Mouse (Mus musculus): ENCODE results near the gene Gpd2. TPM values are rescaled to one million over a fixed set of nuclear protein-coding genes. Genes with fewer than 3 reads are reported as not detected.

Gpd2 gene
- polyA plus RNA-seq, 1 experiment from 2014 or later: 15.3 TPM

Other genes with a start within 250 kb of the Gpd2 start
- gene Nr4a2, start 113.6 kb upstream of the Gpd2 start, polyA plus RNA-seq (2015; fragmentation: Nextera tagmentation; extraction: Ambion mirVana): 25.7 and 28.6 TPM in 2 replicates